Mouse (Mus musculus) limb, embryonic 14.5 days (tissue): ENCODE measurements around the gene Slc30a2. TPM values are rescaled to one million over a fixed set of nuclear protein-coding genes. Genes with fewer than 3 reads are reported as not detected.

ENCODE experiments used
- ATAC-seq: fragments of 200-750 bp; cut with Nextera tagmentation; 2 replicates; pipeline ENCODE4 v1.8.0; 2017; ENCODE audit warnings: low read depth, moderate number of reproducible peaks, moderate TSS enrichment; ENCODE audit not compliant: low FRiP score
- DNase-seq: peaks from one replicate; pipeline ENCODE4 v3.0.0-alpha.2; 2015; ENCODE audit warnings: low spot score
- H3K27ac ChIP-seq: fragments of 300-500 bp; sonication (generic); replicated peaks from 2 replicates; pipeline ENCODE4 v1.5.1; 2014; ENCODE audit warnings: low read depth, mild to moderate bottlenecking, low read length, moderate library complexity, mixed read lengths
- H3K27me3 ChIP-seq: fragments of 300-500 bp; sonication (generic); 2 replicates; pipeline ENCODE4 v1.6.1; 2014; ENCODE audit warnings: low read length, mixed read lengths; ENCODE audit not compliant: control insufficient read depth, insufficient read depth
- H3K36me3 ChIP-seq: fragments of 300-500 bp; sonication (generic); 2 replicates; pipeline ENCODE4 v1.6.1; 2014; ENCODE audit warnings: mild to moderate bottlenecking, low read length, moderate library complexity, mixed read lengths; ENCODE audit not compliant: control insufficient read depth, insufficient read depth
- H3K4me1 ChIP-seq: fragments of 300-500 bp; sonication (generic); 2 replicates; pipeline ENCODE4 v1.6.1; 2014; ENCODE audit warnings: antibody characterized with exemption, low read length, mixed read lengths; ENCODE audit not compliant: control insufficient read depth, insufficient read depth
- H3K4me2 ChIP-seq: fragments of 300-500 bp; sonication (generic); replicated peaks from 2 replicates; pipeline ENCODE4 v1.6.1; 2014; ENCODE audit warnings: low read depth, mild to moderate bottlenecking, low read length, moderate library complexity; ENCODE audit not compliant: severe bottlenecking
- H3K4me3 ChIP-seq: fragments of 300-500 bp; sonication (generic); replicated peaks from 2 replicates; pipeline ENCODE4 v1.5.1; 2014; ENCODE audit warnings: low read length
- H3K9ac ChIP-seq: fragments of 300-500 bp; sonication (generic); 2 replicates; pipeline ENCODE4 v1.6.1; 2014; ENCODE audit warnings: mild to moderate bottlenecking, low read depth, low read length, moderate library complexity; ENCODE audit not compliant: severe bottlenecking
- H3K9me3 ChIP-seq: fragments of 300-500 bp; sonication (generic); 2 replicates; pipeline ENCODE4 v1.6.1; 2016; ENCODE audit warnings: low read length; ENCODE audit not compliant: control insufficient read depth
- POLR2A ChIP-seq: fragments of 200-500 bp; IDR thresholded peaks from 2 replicates; pipeline ENCODE4 v1.8.0; 2012; ENCODE audit warnings: inconsistent platforms, mild to moderate bottlenecking, moderate library complexity, borderline replicate concordance; ENCODE audit not compliant: insufficient read depth, insufficient read length; ENCODE audit errors: extremely low read depth
- WGBS: fragments of 180-500 bp; shearing (Covaris S2); extraction: QIAGEN DNeasy Blood & Tissue Kit; methylation state at CpG from one replicate; pipeline ENCODE4 v1.1.7; 2014; 5-methylcytosine and 5-hydroxymethylcytosine counted together
- polyA plus RNA-seq, 2 experiments: library from polyadenylated mRNA; depleted of rRNA in 1 of 2; stranded (reverse) in 1 of 2; unstranded in 1 of 2; fragments of >200 nt; fragmentation: Nextera tagmentation in 1 of 2; extraction: Ambion mirVana in 1 of 2; gene quantifications; 2 replicates each; pipeline versions ENCODE4 v1.2.1 to v1.2.3; 2012 to 2014

Gene Slc30a2
- polyA plus RNA-seq, 2 experiments, result 0.21 to 0.78 TPM

DNA sequence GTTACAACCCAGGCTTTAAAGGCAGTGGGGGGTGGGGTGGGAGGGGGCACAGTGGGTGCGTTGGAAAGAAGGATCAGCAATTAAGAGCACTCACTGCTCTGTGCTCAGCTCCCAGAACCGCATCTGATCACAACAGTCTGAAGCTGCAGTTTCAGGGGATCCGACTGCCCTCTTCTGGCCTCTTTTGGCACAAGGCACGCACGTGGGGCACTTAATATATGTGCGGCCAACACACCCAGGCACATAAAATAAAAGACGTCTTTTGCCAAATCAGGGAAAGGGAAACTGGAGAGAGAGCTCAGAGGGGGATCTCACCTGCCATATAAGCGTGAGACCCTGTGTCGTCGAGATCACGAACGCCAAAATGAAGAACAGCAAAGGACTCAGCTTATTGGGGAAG lies 50.0 kb downstream of the Slc30a2 start:
- H3K9ac ChIP-seq, result no peak overlapping the region
- no peak overlapping the region for H3K4me3 ChIP-seq
- DNase-seq (no peak), ATAC-seq (no peak)
- no peaks in the 10 kb centered on the region for H3K27me3 ChIP-seq
- no peak for TF ChIP-seq POLR2A
- WGBS, result 18% methylated on average over 12 of the region's 12 CpGs
- no peaks in the 10 kb centered on the region for H3K9me3 ChIP-seq
- no peaks in the 10 kb centered on the region for H3K36me3 ChIP-seq
- no peak overlapping the region for H3K4me2 ChIP-seq
- peaks cover 8% of the 10 kb centered on the region; the same call in 1 of the 2 replicates for H3K4me1 ChIP-seq
- no peak overlapping the region for H3K27ac ChIP-seq

DNA sequence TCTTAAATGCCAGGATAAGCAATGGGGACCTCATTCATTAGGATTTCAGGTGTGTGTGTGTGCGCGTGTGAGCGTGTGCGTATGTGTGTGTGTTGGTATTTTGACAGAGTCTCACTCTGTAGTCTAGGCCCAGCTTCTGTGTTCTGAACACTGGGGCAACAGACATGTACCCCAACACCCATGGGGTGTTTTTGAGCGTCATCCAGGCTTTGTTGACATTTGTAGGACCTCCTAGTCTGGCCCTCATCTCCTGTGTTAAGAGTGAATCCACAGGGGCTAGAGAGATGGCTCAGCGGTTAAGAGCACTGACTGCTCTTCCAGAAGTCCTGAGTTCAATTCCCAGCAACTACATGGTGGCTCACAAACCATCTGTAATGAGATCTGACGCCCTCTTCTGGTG lies 52.2 kb downstream of the Slc30a2 start:
- TF ChIP-seq POLR2A, result no peak
- H3K9me3 ChIP-seq, result no peaks in the 10 kb centered on the region
- no peak overlapping the region for H3K4me3 ChIP-seq
- no peak overlapping the region for H3K9ac ChIP-seq
- DNase-seq, result no peak
- no peak for ATAC-seq
- no peaks in the 10 kb centered on the region for H3K36me3 ChIP-seq
- 95% methylated on average over 7 of the region's 7 CpGs for WGBS
- no peaks in the 10 kb centered on the region for H3K27me3 ChIP-seq
- H3K4me1 ChIP-seq, result peaks cover 8% of the 10 kb centered on the region; the same call in 1 of the 2 replicates
- no peak overlapping the region for H3K27ac ChIP-seq
- H3K4me2 ChIP-seq, result no peak overlapping the region

DNA sequence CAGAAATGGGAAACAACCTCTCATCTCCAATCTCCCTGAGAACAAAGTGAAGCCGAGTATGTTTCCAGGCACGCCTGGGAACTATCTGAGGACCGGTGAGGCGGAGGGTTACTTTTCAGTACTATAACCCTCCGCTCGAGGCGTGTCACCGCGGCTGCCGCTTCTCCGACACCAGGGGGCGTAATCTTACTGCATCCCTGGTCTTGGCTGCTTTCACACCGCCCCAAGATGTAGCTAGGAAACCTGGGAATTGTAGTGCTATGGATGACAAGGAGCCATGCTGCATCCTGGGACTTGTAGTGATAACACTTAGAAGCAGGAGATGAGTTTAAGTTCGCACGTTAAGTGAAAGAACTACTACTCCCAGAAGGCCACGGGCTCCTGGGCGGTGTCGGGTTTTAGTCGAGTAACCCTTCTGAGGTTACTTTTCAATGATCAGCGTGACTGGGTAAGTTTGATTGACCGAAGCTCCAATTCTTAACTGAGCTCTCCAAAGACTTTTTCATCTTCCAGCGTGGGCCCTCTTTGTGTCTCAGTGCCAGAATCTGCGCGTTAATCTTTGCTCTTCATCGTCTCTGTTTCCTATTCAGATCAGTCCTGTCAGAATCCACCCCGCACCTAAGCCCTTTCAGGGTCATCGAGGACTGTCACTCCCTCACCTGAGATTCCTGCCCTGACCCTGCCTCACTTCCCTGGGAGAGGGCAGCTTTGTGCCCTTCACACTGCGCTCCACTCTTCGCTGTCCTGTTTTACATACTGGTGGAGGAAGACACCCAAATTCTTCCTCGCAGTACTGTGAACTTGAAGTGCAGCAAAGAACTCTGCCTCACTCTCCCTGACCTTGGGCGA lies 53.2 kb downstream of the Slc30a2 start, which contains the start of gene Pafah2:
Gene Pafah2 (plus strand): TSS at position 344 of the 849 bp plus-strand sequence.
- Histone ChIP-seq H3K27me3 (no peaks in the 10 kb centered on the region), H3K4me2 (peak within 1 kb of the TSS; percentile 83), H3K27ac (peak within 1 kb of the TSS; percentile 65), H3K9me3 (no peaks in the 10 kb centered on the region), H3K4me3 (peak within 1 kb of the TSS; percentile 58), H3K4me1 (peaks cover 13% of the 10 kb centered on the region), H3K9ac (peak within 1 kb of the TSS; percentile 59), H3K36me3 (no peaks in the 10 kb centered on the region)
- TF ChIP-seq POLR2A, result peak; percentile 33; the same call in 1 of the 2 replicates
- ATAC-seq (peak; percentile 97), DNase-seq (peak; percentile 99)
- under 1% methylated on average over 31 of the region's 31 CpGs for WGBS

DNA sequence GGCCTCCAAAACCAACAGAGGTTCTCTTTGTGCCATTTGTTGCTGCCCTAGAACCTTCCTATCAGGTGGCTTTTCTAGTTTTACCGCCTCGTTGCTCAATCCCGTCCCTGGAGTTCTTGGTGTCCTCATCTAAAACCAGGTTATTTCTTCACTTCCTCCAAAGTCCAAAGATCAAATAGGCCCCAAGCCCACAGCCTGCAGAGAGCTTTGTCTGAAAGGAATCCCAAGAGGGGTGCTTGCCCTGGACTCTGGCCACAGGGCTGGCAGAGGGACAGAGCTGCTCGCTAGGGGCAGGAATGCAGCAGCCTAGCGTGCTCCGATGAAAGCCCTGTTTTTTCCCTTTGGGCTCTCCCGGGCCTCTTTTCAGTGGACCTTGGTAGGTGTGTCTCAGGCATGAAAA lies 54.1 kb downstream of the Slc30a2 start:
- no peak for TF ChIP-seq POLR2A
- DNase-seq (peak; percentile 45), ATAC-seq (no peak)
- peak overlapping the region; percentile 58 for H3K4me3 ChIP-seq
- H3K4me2 ChIP-seq, result peak overlapping the region; percentile 83
- peak overlapping the region; percentile 56 for H3K27ac ChIP-seq
- H3K9ac ChIP-seq, result 0 out of 2 replicates have a peak overlapping the region, but pooled peaks have one; percentile 34
- no peaks in the 10 kb centered on the region for H3K9me3 ChIP-seq
- H3K36me3 ChIP-seq, result no peaks in the 10 kb centered on the region
- H3K27me3 ChIP-seq, result no peaks in the 10 kb centered on the region
- peaks cover 17% of the 10 kb centered on the region for H3K4me1 ChIP-seq
- WGBS, result 18% methylated on average over 7 of the region's 7 CpGs

DNA sequence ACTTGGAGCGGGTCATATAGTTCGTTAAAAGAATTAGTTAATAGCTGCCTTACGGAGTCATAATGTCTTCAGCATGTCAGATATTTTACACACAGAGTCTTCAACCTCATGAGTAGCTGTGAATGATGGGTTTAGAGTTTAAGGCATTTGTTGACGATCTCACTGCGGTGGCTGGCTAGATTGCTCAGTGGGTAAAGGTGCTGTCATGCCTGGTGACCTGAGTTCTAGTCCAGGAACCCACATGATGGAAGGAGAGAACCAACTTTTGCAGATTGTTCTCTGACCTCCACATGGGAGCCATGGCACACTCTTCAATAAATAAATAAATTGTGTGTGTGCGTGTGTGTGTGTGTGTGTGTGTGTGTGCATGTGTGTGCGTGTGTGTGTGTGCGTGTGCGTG lies 54.8 kb downstream of the Slc30a2 start:
- Histone ChIP-seq H3K9ac (no peak overlapping the region), H3K4me3 (no peak overlapping the region), H3K27me3 (no peaks in the 10 kb centered on the region), H3K36me3 (no peaks in the 10 kb centered on the region), H3K27ac (no peak overlapping the region), H3K9me3 (no peaks in the 10 kb centered on the region), H3K4me2 (peak overlapping the region; percentile 83; the same call in 1 of the 2 replicates), H3K4me1 (peaks cover 17% of the 10 kb centered on the region)
- no peak for TF ChIP-seq POLR2A
- WGBS, result 74% methylated on average over 9 of the region's 9 CpGs
- no peak for ATAC-seq
- DNase-seq, result no peak
